Mouse (Mus musculus): ENCODE measurements around the gene Rnf31.

The Rnf31 gene

GRCm38 (mm10) chr14:55591331-55591891 lies at the start of gene Rnf31:
Gene Rnf31 (plus strand): TSS chr14:55591708.
- peak; percentile 88 for DNase-seq

DNA sequence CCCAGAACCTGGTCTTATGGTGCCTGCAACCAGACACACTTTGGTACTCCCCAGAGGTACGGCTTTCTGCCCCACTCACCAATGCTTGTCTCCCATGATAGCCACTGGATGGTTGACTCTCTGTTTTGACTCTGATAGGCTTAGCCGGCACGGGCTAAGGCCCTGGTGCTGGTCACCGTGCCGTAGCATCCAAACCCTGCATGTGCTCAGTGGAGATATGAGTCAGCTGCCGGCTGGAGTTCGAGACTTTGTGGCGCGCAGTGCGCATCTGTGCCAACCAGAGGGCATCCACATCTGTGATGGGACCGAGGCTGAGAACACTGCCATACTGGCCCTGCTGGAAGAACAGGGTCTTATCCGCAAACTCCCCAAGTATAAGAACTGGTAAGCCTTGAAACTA lies 49.2 kb upstream of the Rnf31 start:
- no peak for DNase-seq

GRCm38 (mm10) chr14:55544334-55544733 lies 47.2 kb upstream of the Rnf31 start:
- no peak for DNase-seq

GRCm38 (mm10) chr14:55550191-55550590 lies 41.3 kb upstream of the Rnf31 start:
- DNase-seq: no peak

GRCm38 (mm10) chr14:55551347-55551746 lies 40.2 kb upstream of the Rnf31 start:
- DNase-seq: no peak

GRCm38 (mm10) chr14:55551794-55552193 lies 39.7 kb upstream of the Rnf31 start:
- DNase-seq: no peak

DNA sequence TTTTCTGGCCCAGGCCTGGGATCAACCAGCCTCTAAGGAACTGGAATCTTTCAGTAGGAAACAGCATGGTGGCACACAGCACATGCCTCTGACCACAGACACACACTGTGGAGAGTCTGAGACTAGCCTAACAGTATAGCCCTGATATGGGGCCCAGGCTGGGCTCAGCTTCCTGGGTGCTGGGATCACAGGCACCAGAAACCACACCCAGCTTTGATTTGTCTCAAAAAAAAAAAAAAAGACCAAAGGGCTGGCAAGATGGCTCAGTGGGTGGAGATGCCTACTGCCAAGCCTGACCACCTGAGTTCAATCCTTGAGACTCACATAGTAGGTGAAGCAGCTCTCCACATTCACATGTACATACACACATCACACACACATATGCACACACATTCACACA lies 36.9 kb upstream of the Rnf31 start:
- DNase-seq: no peak

- no peak for DNase-seq
Measured at GRCm38 (mm10) chr14:55555788-55556187, 35.7 kb upstream of the Rnf31 start.

DNA sequence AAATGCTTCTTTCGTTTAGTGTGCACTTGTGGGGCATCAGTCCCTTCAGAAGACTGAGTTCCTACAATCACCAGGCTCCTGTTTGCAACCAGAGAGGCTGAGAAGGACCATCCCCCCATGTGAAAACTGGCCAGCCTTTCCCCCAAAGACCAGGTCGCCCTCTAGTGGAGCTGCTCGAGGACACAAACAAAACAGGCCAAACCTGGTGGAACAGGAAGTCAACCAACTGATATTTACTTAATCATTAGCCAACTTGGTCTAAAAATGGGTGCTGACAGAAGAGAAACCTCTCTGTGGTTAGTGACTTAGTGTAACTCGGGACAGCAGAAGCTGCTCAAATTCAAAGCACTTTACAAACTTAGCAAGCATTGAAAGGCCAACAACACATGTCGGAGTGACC lies 34.5 kb upstream of the Rnf31 start:
- peak; percentile 71 for DNase-seq

- no peak for DNase-seq
Measured at GRCm38 (mm10) chr14:55557587-55557986, 33.9 kb upstream of the Rnf31 start.

- no peak for DNase-seq
Measured at GRCm38 (mm10) chr14:55558740-55559448, 32.6 kb upstream of the Rnf31 start.

GRCm38 (mm10) chr14:55559799-55560201 lies 31.7 kb upstream of the Rnf31 start, which contains the start of gene Dcaf11:
Gene Dcaf11 (plus strand): TSS chr14:55560006.
- peak; percentile 91 for DNase-seq

DNA sequence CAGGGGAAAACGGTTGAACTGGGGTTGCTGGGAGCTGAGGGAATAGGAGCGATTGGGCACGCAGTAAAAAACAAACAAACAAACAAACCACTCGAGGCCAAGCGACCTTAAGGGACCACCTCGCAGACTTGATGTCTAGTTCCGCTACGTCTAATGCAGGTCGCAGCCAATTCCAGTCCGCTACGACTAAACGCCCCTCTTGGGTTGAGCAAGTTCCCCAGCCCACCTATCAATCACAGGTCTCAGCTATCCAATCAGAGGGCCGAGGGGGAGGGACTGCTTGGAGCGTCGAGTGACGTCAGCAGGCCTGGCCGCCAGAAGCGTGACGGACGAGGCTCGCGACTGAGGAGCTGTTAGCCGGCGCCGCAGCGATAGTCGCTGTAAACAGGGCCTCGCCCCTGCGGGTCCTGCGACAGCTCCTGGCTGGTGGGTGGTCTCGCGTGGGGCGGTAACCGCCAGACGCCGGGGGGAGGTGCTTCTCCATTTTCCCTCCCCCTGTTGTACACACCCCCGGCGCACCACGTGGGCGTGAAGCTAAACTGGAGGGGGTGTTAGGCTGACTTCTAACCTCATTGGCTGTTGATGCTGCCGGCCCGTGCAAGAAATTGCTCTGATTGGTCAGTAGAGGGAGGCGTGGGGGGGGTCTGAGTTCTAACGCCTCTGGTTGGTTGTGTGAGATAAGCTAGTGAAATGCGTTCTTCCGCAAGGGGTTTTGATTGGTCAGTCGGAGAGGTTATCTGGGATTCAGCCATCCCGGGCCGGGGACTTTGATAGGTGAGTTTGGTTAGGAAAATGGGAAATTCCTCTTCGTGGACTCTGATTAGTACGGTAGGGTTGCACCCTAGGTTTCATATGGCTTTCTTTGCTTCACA lies 31.1 kb upstream of the Rnf31 start, which contains the start of gene A730061H03Rik:
TSS of gene A730061H03Rik (minus strand) at position 205 of the 872 bp plus-strand sequence.
- peak; percentile 98 for DNase-seq

- DNase-seq: no peak
Measured at GRCm38 (mm10) chr14:55561860-55562259, 29.6 kb upstream of the Rnf31 start.

GRCm38 (mm10) chr14:55563249-55563648 lies 28.3 kb upstream of the Rnf31 start:
- DNase-seq: no peak

DNA sequence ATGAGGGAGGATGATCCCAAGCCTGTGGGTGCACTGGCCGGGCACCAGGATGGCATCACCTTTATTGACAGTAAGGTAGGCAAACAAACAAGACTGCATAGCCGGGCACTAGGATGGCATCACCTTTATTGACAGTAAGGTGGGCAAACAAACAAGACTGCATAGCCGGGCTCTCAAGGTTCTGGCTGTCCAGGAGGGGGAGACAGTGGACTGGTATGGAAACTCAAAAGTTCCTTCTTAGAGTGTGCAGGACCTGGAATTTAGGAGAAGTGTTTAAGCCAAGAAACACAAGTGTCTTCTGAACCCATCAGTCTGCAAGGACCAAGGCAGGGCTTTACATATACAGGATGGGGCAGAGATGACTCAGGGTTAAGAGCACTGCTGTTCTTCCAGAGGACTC lies 25.8 kb upstream of the Rnf31 start:
- DNase-seq: no peak

DNA sequence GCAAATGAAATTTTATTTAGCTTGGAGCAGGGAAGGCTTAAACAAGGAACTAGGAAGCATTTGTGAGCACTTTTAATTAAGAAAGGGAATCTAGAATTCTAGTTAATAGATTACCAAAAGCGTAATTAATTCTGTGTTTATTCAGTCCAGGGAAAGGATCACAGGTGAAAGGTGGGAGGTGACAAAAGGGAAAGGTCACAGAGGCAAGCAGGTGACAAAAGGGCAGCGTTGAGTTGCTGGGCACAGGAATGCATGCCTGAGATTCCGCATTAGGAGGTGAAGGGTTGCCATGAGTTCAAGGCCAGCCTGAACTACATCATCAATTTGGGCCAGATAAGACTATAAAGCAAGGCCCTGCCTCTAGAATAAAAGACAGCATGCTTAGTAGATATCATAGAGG lies 24.0 kb upstream of the Rnf31 start:
- DNase-seq: no peak

DNA sequence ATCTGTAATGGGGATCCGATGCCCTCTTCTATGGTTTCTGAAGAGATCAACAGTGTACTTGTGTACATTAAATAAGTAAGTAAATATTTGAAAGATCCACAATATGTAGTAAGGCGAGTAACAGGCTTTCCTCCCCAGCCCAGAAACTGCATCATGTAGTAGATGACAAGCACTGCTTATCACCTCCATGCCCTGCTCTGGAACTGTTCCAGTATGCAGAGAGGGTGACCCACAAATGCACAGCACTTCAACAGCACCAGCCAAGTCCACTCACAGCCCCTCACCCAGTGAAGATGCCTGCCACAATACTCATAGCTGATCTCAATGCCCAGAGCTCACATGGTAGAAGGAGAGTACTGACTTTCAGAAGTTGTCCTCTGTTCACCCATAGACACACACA lies 20.9 kb upstream of the Rnf31 start:
- no peak for DNase-seq

GRCm38 (mm10) chr14:55571760-55572159 lies 19.7 kb upstream of the Rnf31 start:
- DNase-seq: no peak

GRCm38 (mm10) chr14:55575302-55575701 lies 16.2 kb upstream of the Rnf31 start, which contains the start of gene Fitm1:
Gene Fitm1 (plus strand): TSS chr14:55575617.
- DNase-seq: no peak

DNA sequence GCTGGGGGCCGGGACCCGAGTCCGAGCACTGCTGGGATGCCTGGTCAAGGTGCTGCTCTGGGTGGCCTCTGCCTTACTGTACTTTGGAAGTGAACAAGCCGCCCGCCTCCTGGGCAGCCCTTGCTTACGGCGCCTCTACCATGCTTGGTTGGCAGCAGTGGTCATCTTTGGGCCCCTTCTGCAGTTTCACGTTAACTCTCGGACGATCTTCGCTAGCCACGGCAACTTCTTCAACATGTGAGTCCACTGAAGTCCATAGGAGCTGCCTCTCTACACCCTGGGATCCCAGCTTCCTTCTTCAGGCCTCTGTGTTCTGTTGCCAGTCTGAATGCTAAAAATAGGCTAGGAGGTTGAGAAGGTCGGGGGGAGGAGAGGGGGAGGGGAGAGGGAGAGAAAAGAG lies 15.8 kb upstream of the Rnf31 start:
- no peak for DNase-seq

- no peak for DNase-seq
Measured at GRCm38 (mm10) chr14:55576376-55576775, 15.1 kb upstream of the Rnf31 start.

GRCm38 (mm10) chr14:55577871-55578667 lies 13.4 kb upstream of the Rnf31 start, which contains the start of gene Psme1:
Gene Psme1 (plus strand): TSS chr14:55578123.
- DNase-seq: peak; percentile 91
